Mouse (Mus musculus) liver, adult 2 months (tissue): ENCODE data around the gene Uqcc2. TPM values are rescaled to one million over a fixed set of nuclear protein-coding genes. Genes with fewer than 3 reads are reported as not detected.
A peak's percentile ranks its signal among the peaks of the same experiment; 100 is the strongest.

ENCODE experiments used
- DNase-seq: peaks from one replicate; pipeline ENCODE4 v3.0.0-alpha.2; 2011; ENCODE audit warnings: low read depth, low spot score; ENCODE audit errors: extremely low read depth
- H3K27ac ChIP-seq: fragments of 200-500 bp; replicated peaks from 2 replicates; pipeline ENCODE4 v1.5.1; 2012; ENCODE audit warnings: low read depth, mild to moderate bottlenecking, control low read depth, inconsistent platforms, low read length; ENCODE audit not compliant: insufficient read depth
- H3K27me3 ChIP-seq: fragments of 200-500 bp; 2 replicates; pipeline ENCODE4 v1.6.1; 2012; ENCODE audit warnings: mild to moderate bottlenecking, moderate library complexity, low read length, inconsistent platforms; ENCODE audit not compliant: control insufficient read depth, insufficient read depth
- H3K36me3 ChIP-seq: fragments of 200-500 bp; 2 replicates; pipeline ENCODE4 v1.6.1; 2012; ENCODE audit warnings: low read length, inconsistent platforms; ENCODE audit not compliant: control insufficient read depth, insufficient read depth
- H3K4me1 ChIP-seq: fragments of 200-500 bp; 2 replicates; pipeline ENCODE4 v1.6.1; 2011; ENCODE audit warnings: low read length; ENCODE audit not compliant: control insufficient read depth, insufficient read depth
- H3K4me3 ChIP-seq: fragments of 200-500 bp; 2 replicates; pipeline ENCODE4 v1.5.1; 2011; ENCODE audit warnings: low read depth, mild to moderate bottlenecking, control low read depth, low read length, moderate library complexity; ENCODE audit not compliant: insufficient read depth
- H3K79me2 ChIP-seq: fragments of 200-500 bp; 2 replicates; pipeline ENCODE4 v1.6.1; 2012; ENCODE audit warnings: inconsistent platforms, mild to moderate bottlenecking, low read length, moderate library complexity; ENCODE audit not compliant: control insufficient read depth, insufficient read depth
- H3K9ac ChIP-seq: fragments of 200-500 bp; 2 replicates; pipeline ENCODE4 v1.6.1; 2012; ENCODE audit warnings: low read depth, mild to moderate bottlenecking, control low read depth, inconsistent platforms, low read length
- CTCF ChIP-seq: fragments of 200-500 bp; IDR thresholded peaks from 2 replicates; pipeline ENCODE4 v1.5.1; 2011; ENCODE audit warnings: low read depth, low read length, control low read depth
- POLR2A ChIP-seq: fragments of 200-500 bp; IDR thresholded peaks from 2 replicates; pipeline ENCODE4 v1.6.1; 2011; ENCODE audit warnings: low read length, control low read depth; ENCODE audit not compliant: insufficient read depth; ENCODE audit errors: extremely low read depth
- WGBS: fragments of 180-500 bp; shearing (Covaris S2); methylation state at CpG from one replicate; pipeline ENCODE4 v1.1.7; 2018; 5-methylcytosine and 5-hydroxymethylcytosine counted together
- polyA plus RNA-seq: library from polyadenylated mRNA; depleted of rRNA; stranded (reverse); fragments of >200 nt; gene quantifications from 2 replicates; pipeline ENCODE4 v1.2.3, GENCODE M21; 2012; rRNA removed
- total RNA-seq: library from RNA; depleted of rRNA; stranded (reverse); fragments of >200 nt; gene quantifications from 2 replicates; pipeline ENCODE4 v1.2.3, GENCODE M21; 2014; rRNA removed

The Uqcc2 gene
- total and polyA plus RNA-seq, 2 experiments: 78.9 to 135 TPM

DNA sequence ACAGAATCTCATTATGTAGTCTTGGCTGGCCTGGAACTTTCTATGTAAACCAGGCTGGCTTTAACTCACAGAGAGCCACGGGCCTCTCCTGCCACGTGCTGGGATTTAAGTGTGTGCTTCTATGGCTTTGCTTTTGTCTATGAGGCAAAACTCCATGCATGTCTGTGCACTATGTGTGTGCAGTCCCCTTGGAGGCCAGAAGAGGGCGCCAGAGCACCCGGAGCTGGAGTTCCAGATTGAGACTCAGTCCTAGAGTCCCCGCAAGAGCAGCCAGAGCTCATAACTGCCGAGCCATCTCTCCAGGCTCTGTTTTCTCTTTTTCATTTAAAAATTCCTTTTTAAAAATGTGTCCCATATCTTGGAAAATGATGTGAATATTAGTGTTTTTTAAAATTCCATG, 55.8 kb downstream of the Uqcc2 start:
- peak; percentile 51 for TF ChIP-seq CTCF
- TF ChIP-seq POLR2A: no peak
- Histone ChIP-seq H3K4me1 (no peaks in the 10 kb centered on the region), H3K36me3 (no peaks in the 10 kb centered on the region), H3K27me3 (no peaks in the 10 kb centered on the region), H3K9ac (no peak overlapping the region), H3K27ac (no peak overlapping the region), H3K4me3 (no peak overlapping the region), H3K79me2 (no peaks in the 10 kb centered on the region)
- no peak for DNase-seq
- 86% methylated on average over 6 of the region's 6 CpGs for WGBS

GRCm38 (mm10) chr17:27077133-27077532, 56.6 kb downstream of the Uqcc2 start:
- Histone ChIP-seq H3K27me3 (no peaks in the 10 kb centered on the region), H3K79me2 (no peaks in the 10 kb centered on the region), H3K4me3 (no peak overlapping the region), H3K27ac (no peak overlapping the region), H3K36me3 (no peaks in the 10 kb centered on the region), H3K9ac (no peak overlapping the region), H3K4me1 (no peaks in the 10 kb centered on the region)
- no peak for DNase-seq
- 99% methylated on average over 7 of the region's 7 CpGs for WGBS
- no peak for TF ChIP-seq POLR2A
- TF ChIP-seq CTCF: peak; percentile 24; the same call in 1 of the 2 replicates

GRCm38 (mm10) chr17:27074849-27075745, 58.6 kb downstream of the Uqcc2 start:
- H3K79me2 ChIP-seq: no peaks in the 10 kb centered on the region
- no peaks in the 10 kb centered on the region for H3K27me3 ChIP-seq
- H3K4me3 ChIP-seq: no peak overlapping the region
- H3K9ac ChIP-seq: no peak overlapping the region
- no peaks in the 10 kb centered on the region for H3K4me1 ChIP-seq
- no peak for DNase-seq
- TF ChIP-seq CTCF (no peak), POLR2A (no peak)
- no peaks in the 10 kb centered on the region for H3K36me3 ChIP-seq
- WGBS: 87% methylated on average over 17 of the region's 17 CpGs
- H3K27ac ChIP-seq: no peak overlapping the region

DNA sequence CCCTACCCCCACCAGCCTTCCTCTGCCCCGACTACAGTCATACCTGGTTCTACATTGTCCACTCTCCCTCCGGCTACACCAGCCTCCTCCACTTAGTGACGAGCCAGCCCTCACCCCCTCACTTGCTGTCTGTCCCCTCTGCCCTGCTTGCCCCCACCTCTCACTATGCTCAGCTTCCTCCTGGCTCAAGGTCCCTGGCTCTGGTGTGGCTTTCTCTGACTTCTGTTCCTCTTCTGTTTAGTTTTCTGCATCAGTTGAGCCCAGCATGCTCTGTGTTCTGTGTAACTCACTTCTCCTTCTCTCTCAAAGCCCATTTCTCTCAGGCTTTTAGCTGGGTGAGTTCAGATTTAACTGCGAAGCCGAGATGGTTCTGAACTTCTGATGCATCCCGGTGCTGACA, 59.5 kb downstream of the Uqcc2 start:
- 78% methylated on average over 6 of the region's 6 CpGs for WGBS
- H3K27me3 ChIP-seq: no peaks in the 10 kb centered on the region
- TF ChIP-seq CTCF: no peak
- no peak for DNase-seq
- H3K4me3 ChIP-seq: no peak overlapping the region
- H3K79me2 ChIP-seq: no peaks in the 10 kb centered on the region
- H3K27ac ChIP-seq: no peak overlapping the region
- H3K36me3 ChIP-seq: no peaks in the 10 kb centered on the region
- no peak overlapping the region for H3K9ac ChIP-seq
- no peaks in the 10 kb centered on the region for H3K4me1 ChIP-seq

- no peak for DNase-seq
- WGBS: 76% methylated on average over 9 of the region's 9 CpGs
- Histone ChIP-seq H3K27me3 (no peaks in the 10 kb centered on the region), H3K36me3 (no peaks in the 10 kb centered on the region), H3K4me3 (no peak overlapping the region), H3K9ac (no peak overlapping the region), H3K4me1 (no peaks in the 10 kb centered on the region), H3K79me2 (no peaks in the 10 kb centered on the region), H3K27ac (no peak overlapping the region)
- TF ChIP-seq CTCF (no peak), POLR2A (no peak)
These were observed 59.9 kb downstream of the Uqcc2 start for GRCm38 (mm10) chr17:27073778-27074177.

GRCm38 (mm10) chr17:27073126-27073525, 60.6 kb downstream of the Uqcc2 start:
- Histone ChIP-seq H3K9ac (no peak overlapping the region), H3K4me1 (no peaks in the 10 kb centered on the region), H3K4me3 (no peak overlapping the region), H3K79me2 (no peaks in the 10 kb centered on the region), H3K36me3 (no peaks in the 10 kb centered on the region), H3K27ac (no peak overlapping the region), H3K27me3 (no peaks in the 10 kb centered on the region)
- WGBS: 82% methylated on average over 5 of the region's 5 CpGs
- TF ChIP-seq CTCF (no peak), POLR2A (no peak)
- DNase-seq: no peak

Other genes starting within 250 kb of the Uqcc2 start
- gene Kifc5b, start 216.8 kb downstream of the Uqcc2 start, total RNA-seq: 0.47 and 0.55 TPM in 2 replicates
- gene Kifc5b, start 216.8 kb downstream of the Uqcc2 start, polyA plus RNA-seq: 0.45 and 0.50 TPM in 2 replicates
- 4.2 and 5.6 TPM in 2 replicates for gene Phf1, start 200.9 kb downstream of the Uqcc2 start, total RNA-seq
- gene Phf1, start 200.9 kb downstream of the Uqcc2 start, polyA plus RNA-seq: 22.0 and 35.0 TPM in 2 replicates
- 19.6 and 21.4 TPM in 2 replicates for gene Cuta, start 194.3 kb downstream of the Uqcc2 start, total RNA-seq
- gene Cuta, start 194.3 kb downstream of the Uqcc2 start, polyA plus RNA-seq: 126 and 129 TPM in 2 replicates
- 0.92 and 0.94 TPM in 2 replicates for gene Syngap1, start 192.7 kb downstream of the Uqcc2 start, total RNA-seq
- gene Syngap1, start 192.7 kb downstream of the Uqcc2 start, polyA plus RNA-seq: 1.3 and 2.3 TPM in 2 replicates
- 3.3 and 4.1 TPM in 2 replicates for gene Zbtb9, start 160.7 kb downstream of the Uqcc2 start, total RNA-seq
- 3.6 and 4.6 TPM in 2 replicates for gene Zbtb9, start 160.7 kb downstream of the Uqcc2 start, polyA plus RNA-seq
- gene Bak1, start 104.9 kb downstream of the Uqcc2 start, total RNA-seq: 5.1 and 5.6 TPM in 2 replicates
- 21.6 and 23.1 TPM in 2 replicates for gene Bak1, start 104.9 kb downstream of the Uqcc2 start, polyA plus RNA-seq
- 1.1 and 1.5 TPM in 2 replicates for gene Itpr3, start 76.6 kb downstream of the Uqcc2 start, total RNA-seq
- 0.76 and 1.0 TPM in 2 replicates for gene Itpr3, start 76.6 kb downstream of the Uqcc2 start, polyA plus RNA-seq
- 0.13 TPM in 1 of 2 replicates, not detected in the other for gene Ip6k3, start 33.9 kb upstream of the Uqcc2 start, total RNA-seq
- gene Ip6k3, start 33.9 kb upstream of the Uqcc2 start, polyA plus RNA-seq: not detected in 2 replicates
- 15.1 and 17.8 TPM in 2 replicates for gene Lemd2, start 70.6 kb upstream of the Uqcc2 start, total RNA-seq
- gene Lemd2, start 70.6 kb upstream of the Uqcc2 start, polyA plus RNA-seq: 34.8 and 45.1 TPM in 2 replicates